Mouse (Mus musculus): Measurements from ENCODE around the gene Hdc. TPM values are rescaled to one million over a fixed set of nuclear protein-coding genes. Genes with fewer than 3 reads are reported as not detected.

Gene Hdc
- polyA plus RNA-seq, 1 experiment: 22.3 TPM

GRCm38 (mm10) chr2:126600533-126600932 is 18.6 kb downstream of the Hdc start:
- Histone ChIP-seq H3K4me3 (ENCODE audit: control insufficient read depth, low read depth, low read length) (no peak overlapping the region), H3K27ac (ENCODE audit: control insufficient read depth, insufficient read depth, low read depth, low read length) (no peak overlapping the region), H3K4me1 (ENCODE audit: control insufficient read depth, insufficient read depth, low read length) (no peaks in the 10 kb centered on the region), H3K27me3 (ENCODE audit: control insufficient read depth, insufficient read depth, low read length) (no peaks in the 10 kb centered on the region), H3K36me3 (ENCODE audit: control insufficient read depth, insufficient read depth, low read length) (no peaks in the 10 kb centered on the region)
- TF ChIP-seq CTCF (IDR thresholded peaks at IDR 0.05; ENCODE audit: control insufficient read depth, insufficient read depth, insufficient replicate concordance, low read depth, low read length) (no peak), POLR2A (IDR thresholded peaks at IDR 0.05; ENCODE audit: control insufficient read depth, low read depth, low read length) (no peak)

- no peaks in the 10 kb centered on the region for H3K27me3 ChIP-seq (ENCODE audit: control insufficient read depth, insufficient read depth, low read length)
- H3K4me3 ChIP-seq (ENCODE audit: control insufficient read depth, low read depth, low read length): no peak overlapping the region
- H3K4me1 ChIP-seq (ENCODE audit: control insufficient read depth, insufficient read depth, low read length): no peaks in the 10 kb centered on the region
- no peaks in the 10 kb centered on the region for H3K36me3 ChIP-seq (ENCODE audit: control insufficient read depth, insufficient read depth, low read length)
- no peak overlapping the region for H3K27ac ChIP-seq (ENCODE audit: control insufficient read depth, insufficient read depth, low read depth, low read length)
- TF ChIP-seq CTCF (IDR thresholded peaks at IDR 0.05; ENCODE audit: control insufficient read depth, insufficient read depth, insufficient replicate concordance, low read depth, low read length) (no peak), POLR2A (IDR thresholded peaks at IDR 0.05; ENCODE audit: control insufficient read depth, low read depth, low read length) (no peak)
Observed at GRCm38 (mm10) chr2:126599005-126599404, 20.1 kb downstream of the Hdc start.

- Histone ChIP-seq H3K27me3 (ENCODE audit: control insufficient read depth, insufficient read depth, low read length) (no peaks in the 10 kb centered on the region), H3K36me3 (ENCODE audit: control insufficient read depth, insufficient read depth, low read length) (no peaks in the 10 kb centered on the region)
Observed at GRCm38 (mm10) chr2:126598359-126598758, 20.7 kb downstream of the Hdc start.

GRCm38 (mm10) chr2:126597279-126598241 is 21.5 kb downstream of the Hdc start:
- H3K4me1 ChIP-seq (ENCODE audit: control insufficient read depth, insufficient read depth, low read length): no peaks in the 10 kb centered on the region
- no peak overlapping the region for H3K27ac ChIP-seq (ENCODE audit: control insufficient read depth, insufficient read depth, low read depth, low read length)
- H3K4me3 ChIP-seq (ENCODE audit: control insufficient read depth, low read depth, low read length): no peak overlapping the region
- no peaks in the 10 kb centered on the region for H3K36me3 ChIP-seq (ENCODE audit: control insufficient read depth, insufficient read depth, low read length)
- TF ChIP-seq CTCF (IDR thresholded peaks at IDR 0.05; ENCODE audit: control insufficient read depth, insufficient read depth, insufficient replicate concordance, low read depth, low read length) (no peak), POLR2A (IDR thresholded peaks at IDR 0.05; ENCODE audit: control insufficient read depth, low read depth, low read length) (no peak)
- no peaks in the 10 kb centered on the region for H3K27me3 ChIP-seq (ENCODE audit: control insufficient read depth, insufficient read depth, low read length)

More at GRCm38 (mm10) chr2:126598359-126598758, 20.7 kb downstream of the Hdc start:
- H3K4me1 ChIP-seq (ENCODE audit: control insufficient read depth, insufficient read depth, low read length): no peaks in the 10 kb centered on the region
- H3K27ac ChIP-seq (ENCODE audit: control insufficient read depth, insufficient read depth, low read depth, low read length): no peak overlapping the region
- H3K4me3 ChIP-seq (ENCODE audit: control insufficient read depth, low read depth, low read length): no peak overlapping the region
- no peak for TF ChIP-seq POLR2A (IDR thresholded peaks at IDR 0.05; ENCODE audit: control insufficient read depth, low read depth, low read length)
- TF ChIP-seq CTCF (IDR thresholded peaks at IDR 0.05; ENCODE audit: control insufficient read depth, insufficient read depth, insufficient replicate concordance, low read depth, low read length): no peak

GRCm38 (mm10) chr2:126596347-126597072 is 22.6 kb downstream of the Hdc start:
- Histone ChIP-seq H3K4me3 (ENCODE audit: control insufficient read depth, low read depth, low read length) (no peak overlapping the region), H3K27ac (ENCODE audit: control insufficient read depth, insufficient read depth, low read depth, low read length) (no peak overlapping the region), H3K27me3 (ENCODE audit: control insufficient read depth, insufficient read depth, low read length) (no peaks in the 10 kb centered on the region), H3K4me1 (ENCODE audit: control insufficient read depth, insufficient read depth, low read length) (no peaks in the 10 kb centered on the region), H3K36me3 (ENCODE audit: control insufficient read depth, insufficient read depth, low read length) (no peaks in the 10 kb centered on the region)
- no peak for TF ChIP-seq CTCF (IDR thresholded peaks at IDR 0.05; ENCODE audit: control insufficient read depth, insufficient read depth, insufficient replicate concordance, low read depth, low read length)
- TF ChIP-seq POLR2A (IDR thresholded peaks at IDR 0.05; ENCODE audit: control insufficient read depth, low read depth, low read length): no peak

- H3K36me3 ChIP-seq (ENCODE audit: control insufficient read depth, insufficient read depth, low read length): no peaks in the 10 kb centered on the region
- H3K4me1 ChIP-seq (ENCODE audit: control insufficient read depth, insufficient read depth, low read length): no peaks in the 10 kb centered on the region
- no peak overlapping the region for H3K4me3 ChIP-seq (ENCODE audit: control insufficient read depth, low read depth, low read length)
- H3K27me3 ChIP-seq (ENCODE audit: control insufficient read depth, insufficient read depth, low read length): no peaks in the 10 kb centered on the region
- H3K27ac ChIP-seq (ENCODE audit: control insufficient read depth, insufficient read depth, low read depth, low read length): no peak overlapping the region
- TF ChIP-seq POLR2A (IDR thresholded peaks at IDR 0.05; ENCODE audit: control insufficient read depth, low read depth, low read length): no peak
- peak; percentile 70; the same call in 1 of the 2 replicates for TF ChIP-seq CTCF (IDR thresholded peaks at IDR 0.05; ENCODE audit: control insufficient read depth, insufficient read depth, insufficient replicate concordance, low read depth, low read length)
Observed at GRCm38 (mm10) chr2:126593831-126594610, 25.1 kb downstream of the Hdc start.

All from testis, adult 2 months (tissue).